ENCODE assay signal across 13 mouse cellular contexts in the genomic region with DNA sequence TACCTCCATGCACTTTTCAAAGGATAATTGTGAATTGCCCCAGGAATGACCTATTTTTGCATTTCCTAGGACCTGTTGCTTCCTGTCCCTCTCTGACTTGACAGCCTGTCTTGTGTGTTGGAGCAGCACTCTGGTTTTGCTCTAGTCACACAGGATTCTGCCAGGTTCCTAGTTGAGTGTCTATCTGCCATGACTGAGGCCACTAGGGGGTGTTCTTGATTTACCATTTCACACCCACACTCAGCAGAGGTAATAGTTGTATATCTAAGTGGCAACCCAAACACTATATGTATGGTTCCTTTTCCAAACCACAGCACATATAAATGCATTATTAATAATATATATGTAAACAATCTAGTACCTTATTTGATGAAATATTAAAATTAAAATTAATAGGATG. TPM values are rescaled to one million over a fixed set of nuclear protein-coding genes. Genes with fewer than 3 reads are reported as not detected.
A peak's percentile ranks its signal among the peaks of the same experiment; 100 is the strongest.
DNase-seq lines count a peak whose midpoint lies in the region; ATAC-seq and TF ChIP-seq lines count a peak whose summit lies in the region.
"Had no signal": no experiment of that assay in that cellular context is flagged by ENCODE, and none has a peak within 500 bp of the region (broad histone marks: within the 10 kb centered on the region; RNA-seq: fewer than 3 reads in every experiment).

No protein-coding gene starts in this region.

- intact Hi-C loops in gastrocnemius, adult 2 months (cut with DNase I): no loop called here
- intact Hi-C loops in gastrocnemius, postnatal 36 days (cut with DNase I): no loop called here

- H3K4me3 ChIP-seq in gastrocnemius, adult 2 months: no peak overlapping the region
- no peak overlapping the region for H3K4me3 ChIP-seq in liver, embryonic 14.5 days (ENCODE audit: insufficient read depth in 1 of 2, low read depth in 2 of 2, low read length in 2 of 2)
- no peak overlapping the region for H3K4me3 ChIP-seq in liver, embryonic 11.5 days (ENCODE audit: low read depth, low read length)
- no peak overlapping the region for H3K4me3 ChIP-seq in E14TG2a.4 (replicated peaks; ENCODE audit: low read length)
- no peak overlapping the region for H3K4me3 ChIP-seq in midbrain, embryonic 15.5 days
- H3K4me3 ChIP-seq: erythroblast, embryonic 14.5 days; hindbrain, embryonic 15.5 days had no signal

- no peak for TF ChIP-seq EP300 in liver, embryonic 14.5 days (IDR thresholded peaks at IDR 0.05; ENCODE audit: low read depth)

- no peak overlapping the region for H3K4me2 ChIP-seq in liver, embryonic 14.5 days (ENCODE audit: low read depth)
- no peak overlapping the region for H3K4me2 ChIP-seq in liver, embryonic 11.5 days
- no peak overlapping the region for H3K4me2 ChIP-seq in midbrain, embryonic 15.5 days
- H3K4me2 ChIP-seq: hindbrain, embryonic 15.5 days had no signal

- H3K27ac ChIP-seq in gastrocnemius, adult 2 months: no peak overlapping the region
- no peak overlapping the region for H3K27ac ChIP-seq in liver, embryonic 14.5 days
- H3K27ac ChIP-seq in liver, embryonic 11.5 days (ENCODE audit: low read depth, low read length): no peak overlapping the region
- no peak overlapping the region for H3K27ac ChIP-seq in midbrain, embryonic 15.5 days
- H3K27ac ChIP-seq: hindbrain, embryonic 15.5 days; macrophage had no signal

- no peak overlapping the region for H3K9ac ChIP-seq in liver, embryonic 14.5 days (replicated peaks)
- no peak overlapping the region for H3K9ac ChIP-seq in liver, embryonic 11.5 days (ENCODE audit: low read depth, low read length)
- no peak overlapping the region for H3K9ac ChIP-seq in midbrain, embryonic 15.5 days
- H3K9ac ChIP-seq: hindbrain, embryonic 15.5 days had no signal

- no peaks in the 10 kb centered on the region for H3K36me3 ChIP-seq in liver, embryonic 14.5 days (replicated peaks; ENCODE audit: control insufficient read depth, insufficient read depth, low read depth)
- H3K36me3 ChIP-seq in liver, embryonic 11.5 days (ENCODE audit: control insufficient read depth, insufficient read depth, low read length): no peaks in the 10 kb centered on the region
- H3K36me3 ChIP-seq in E14TG2a.4 (ENCODE audit: insufficient read depth, low read length): no peaks in the 10 kb centered on the region
- no peaks in the 10 kb centered on the region for H3K36me3 ChIP-seq in midbrain, embryonic 15.5 days (replicated peaks)
- H3K36me3 ChIP-seq: hindbrain, embryonic 15.5 days had no signal

- no peaks in the 10 kb centered on the region for H3K27me3 ChIP-seq in liver, embryonic 14.5 days (ENCODE audit: control insufficient read depth, insufficient read depth, low read length)
- no peaks in the 10 kb centered on the region for H3K27me3 ChIP-seq in liver, embryonic 11.5 days (replicated peaks; ENCODE audit: control insufficient read depth, insufficient read depth, low read length)
- no peaks in the 10 kb centered on the region for H3K27me3 ChIP-seq in E14TG2a.4 (ENCODE audit: insufficient read depth, low read length)
- no peaks in the 10 kb centered on the region for H3K27me3 ChIP-seq in midbrain, embryonic 15.5 days (replicated peaks)
- H3K27me3 ChIP-seq: hindbrain, embryonic 15.5 days had no signal

- peak; percentile 31; the same call in 1 of the 2 replicates for TF ChIP-seq CTCF in gastrocnemius, adult 2 months (IDR thresholded peaks at IDR 0.05)
- 0 out of 2 replicates have a peak, but pooled peaks have one; percentile 20 for TF ChIP-seq CTCF in liver, embryonic 14.5 days (IDR thresholded peaks at IDR 0.05; ENCODE audit: low read depth)
- TF ChIP-seq CTCF in E14TG2a.4 (conservative IDR thresholded peaks at IDR 0.05; ENCODE audit: low read length): peak; percentile 11; the same call in 1 of the 2 replicates

- H3K4me1 ChIP-seq in liver, embryonic 14.5 days (replicated peaks; ENCODE audit: control insufficient read depth in 2 of 2, insufficient read depth in 2 of 2, low read length in 1 of 2): no peaks in the 10 kb centered on the region
- no peaks in the 10 kb centered on the region for H3K4me1 ChIP-seq in liver, embryonic 11.5 days (replicated peaks; ENCODE audit: control insufficient read depth, insufficient read depth, low read length)
- H3K4me1 ChIP-seq in E14TG2a.4 (replicated peaks; ENCODE audit: low read depth, low read length): no peaks in the 10 kb centered on the region
- H3K4me1 ChIP-seq in midbrain, embryonic 15.5 days: no peaks in the 10 kb centered on the region
- H3K4me1 ChIP-seq: hindbrain, embryonic 15.5 days had no signal

- no peak for ATAC-seq in liver, embryonic 14.5 days (ENCODE audit: insufficient read depth)
- ATAC-seq in liver, embryonic 11.5 days (replicated peaks; ENCODE audit: low FRiP score): no peak
- ATAC-seq in midbrain, embryonic 15.5 days (replicated peaks): no peak

- H3K9me3 ChIP-seq in liver, embryonic 14.5 days (ENCODE audit: control insufficient read depth, low read length): no peaks in the 10 kb centered on the region
- no peaks in the 10 kb centered on the region for H3K9me3 ChIP-seq in liver, embryonic 11.5 days (ENCODE audit: control insufficient read depth, low read length)
- peaks cover 3% of the 10 kb centered on the region for H3K9me3 ChIP-seq in E14TG2a.4 (ENCODE audit: low read length)
- no peaks in the 10 kb centered on the region for H3K9me3 ChIP-seq in midbrain, embryonic 15.5 days
- H3K9me3 ChIP-seq: hindbrain, embryonic 15.5 days had no signal

- DNase-seq in gastrocnemius, adult 2 months: no peak
- DNase-seq in gastrocnemius, postnatal 36 days: no peak
- no peak for DNase-seq in liver, embryonic 14.5 days (ENCODE audit: low read depth in 3 of 3, low spot score in 3 of 3)
- DNase-seq in liver, embryonic 11.5 days (ENCODE audit: low spot score): no peak
- peak; percentile 2 to 22 for DNase-seq in kidney, postnatal 36 days
- DNase-seq in cerebellum, adult 9-10 months: no peak

RNA-seq across cellular contexts. Expression of gene Calcb, which starts 26.1 kb away (rescaled TPM):
- not detected for total RNA-seq in gastrocnemius, adult 2 months (2021)
- total RNA-seq in gastrocnemius, postnatal 36 days (2021): not detected
- polyA plus RNA-seq in liver, embryonic 14.5 days (2012; rRNA removed): not detected in 2 replicates
- polyA plus RNA-seq in liver, embryonic 14.5 days (2014; fragmentation: Nextera tagmentation; extraction: Ambion mirVana): not detected in 2 replicates
- polyA plus RNA-seq in liver, embryonic 11.5 days (2014; fragmentation: Nextera tagmentation; extraction: Ambion mirVana): not detected in 2 replicates
- 0.18 TPM in 1 of 2 replicates, not detected in the other for polyA plus RNA-seq in midbrain, embryonic 15.5 days (2015; fragmentation: Nextera tagmentation; extraction: Ambion mirVana)
- total RNA-seq: left cerebral cortex, adult 8-10 months; MEL had no signal
- polyA plus RNA-seq: erythroblast, embryonic 14.5 days; macrophage had no signal

RNA-seq across cellular contexts. Expression of gene Insc, which starts 51.2 kb away (rescaled TPM):
- 1 to 10 TPM in 1 of 2 experiments, under 1 TPM in 1; 0.48 to 1.9 TPM for total RNA-seq in gastrocnemius, adult 2 months (2021)
- total RNA-seq in gastrocnemius, postnatal 36 days (2021): 1 to 10 TPM; 1.0 to 1.7 TPM
- 9.9 and 10.9 TPM in 2 replicates for polyA plus RNA-seq in liver, embryonic 14.5 days (2012; rRNA removed)
- polyA plus RNA-seq in liver, embryonic 14.5 days (2014; fragmentation: Nextera tagmentation; extraction: Ambion mirVana): 12.8 and 13.0 TPM in 2 replicates
- polyA plus RNA-seq in liver, embryonic 11.5 days (2014; fragmentation: Nextera tagmentation; extraction: Ambion mirVana): 1.6 and 2.3 TPM in 2 replicates
- 1.3 and 2.5 TPM in 2 replicates for polyA plus RNA-seq in midbrain, embryonic 15.5 days (2015; fragmentation: Nextera tagmentation; extraction: Ambion mirVana)
- total RNA-seq: MEL had no signal
- polyA plus RNA-seq: macrophage had no signal

RNA-seq across cellular contexts. Expression of gene Calca, which starts 56.2 kb away (rescaled TPM):
- not detected for total RNA-seq in gastrocnemius, adult 2 months (2021)
- total RNA-seq in gastrocnemius, postnatal 36 days (2021): not detected
- 0.09 and 0.27 TPM in 2 replicates for polyA plus RNA-seq in liver, embryonic 14.5 days (2012; rRNA removed)
- 0.19 TPM in 1 of 2 replicates, not detected in the other for polyA plus RNA-seq in liver, embryonic 14.5 days (2014; fragmentation: Nextera tagmentation; extraction: Ambion mirVana)
- polyA plus RNA-seq in liver, embryonic 11.5 days (2014; fragmentation: Nextera tagmentation; extraction: Ambion mirVana): 0.35 and 1.4 TPM in 2 replicates
- polyA plus RNA-seq in midbrain, embryonic 15.5 days (2015; fragmentation: Nextera tagmentation; extraction: Ambion mirVana): 7.5 and 8.5 TPM in 2 replicates
- total RNA-seq: MEL had no signal
- polyA plus RNA-seq: erythroblast, embryonic 14.5 days; macrophage had no signal

Comparison
In these comparisons a context has a peak if more than half of its experiments do, and no peak if none do; other contexts are left out.
1. DNase-seq: peak in kidney, postnatal 36 days (2 of 2); none in gastrocnemius, adult 2 months (single experiment), gastrocnemius, postnatal 36 days (0 of 2), liver, embryonic 14.5 days (0 of 3), liver, embryonic 11.5 days (single experiment) and cerebellum, adult 9-10 months (single experiment).
2. Peak in every context shown above with its lines, with median percentiles within 50 percentile points of each other: CTCF ChIP-seq.